Mouse (Mus musculus) CH12.LX (cell line): ENCODE results near the gene Scd4.

Source experiments
- CHD2 ChIP-seq: IDR thresholded peaks from 2 replicates; pipeline ENCODE4 v1.6.1; 2011; ENCODE audit warnings: low read length, improper control_type of control experiment
- CTCF ChIP-seq, 2 experiments: IDR thresholded peaks in 1 of 2; conservative IDR thresholded peaks in 1 of 2; 2 replicates each; pipeline ENCODE4 v1.5.1; 2011 to 2012; ENCODE audit warnings: low read depth in 2 of 2, low read length in 2 of 2, improper control_type of control experiment in 1 of 2, inconsistent platforms in 1 of 2, mild to moderate bottlenecking in 1 of 2, moderate library complexity in 1 of 2
- MAFK ChIP-seq: IDR thresholded peaks from 2 replicates; pipeline ENCODE4 v1.6.1; 2011; ENCODE audit warnings: low read length, improper control_type of control experiment; ENCODE audit not compliant: insufficient replicate concordance
- MAZ ChIP-seq: IDR thresholded peaks from 2 replicates; pipeline ENCODE4 v1.6.1; 2012; ENCODE audit warnings: low read depth, mild to moderate bottlenecking, inconsistent platforms, low read length, improper control_type of control experiment, moderate library complexity
- MXI1 ChIP-seq: IDR thresholded peaks from 2 replicates; pipeline ENCODE4 v1.6.1; 2011; ENCODE audit warnings: mild to moderate bottlenecking, low read depth, low read length, improper control_type of control experiment
- SIN3A ChIP-seq: IDR thresholded peaks from 2 replicates; pipeline ENCODE4 v1.6.1; 2012; ENCODE audit warnings: low read length, improper control_type of control experiment, inconsistent platforms
- TBP ChIP-seq: conservative IDR thresholded peaks from 2 replicates; pipeline ENCODE4 v1.6.1; 2011; ENCODE audit warnings: low read depth, low read length, improper control_type of control experiment
- USF1 ChIP-seq: IDR thresholded peaks from 2 replicates; pipeline ENCODE4 v1.6.1; 2014; ENCODE audit warnings: low read depth, mild to moderate bottlenecking, inconsistent platforms, low read length, improper control_type of control experiment
- ZC3H11A ChIP-seq: IDR thresholded peaks from 2 replicates; pipeline ENCODE4 v1.6.1; 2012; ENCODE audit warnings: low read depth, mild to moderate bottlenecking, inconsistent platforms, low read length, improper control_type of control experiment
- ZKSCAN1 ChIP-seq: IDR thresholded peaks from 2 replicates; pipeline ENCODE4 v1.6.1; 2012; ENCODE audit warnings: low read depth, inconsistent platforms, low read length, improper control_type of control experiment, borderline replicate concordance

DNA sequence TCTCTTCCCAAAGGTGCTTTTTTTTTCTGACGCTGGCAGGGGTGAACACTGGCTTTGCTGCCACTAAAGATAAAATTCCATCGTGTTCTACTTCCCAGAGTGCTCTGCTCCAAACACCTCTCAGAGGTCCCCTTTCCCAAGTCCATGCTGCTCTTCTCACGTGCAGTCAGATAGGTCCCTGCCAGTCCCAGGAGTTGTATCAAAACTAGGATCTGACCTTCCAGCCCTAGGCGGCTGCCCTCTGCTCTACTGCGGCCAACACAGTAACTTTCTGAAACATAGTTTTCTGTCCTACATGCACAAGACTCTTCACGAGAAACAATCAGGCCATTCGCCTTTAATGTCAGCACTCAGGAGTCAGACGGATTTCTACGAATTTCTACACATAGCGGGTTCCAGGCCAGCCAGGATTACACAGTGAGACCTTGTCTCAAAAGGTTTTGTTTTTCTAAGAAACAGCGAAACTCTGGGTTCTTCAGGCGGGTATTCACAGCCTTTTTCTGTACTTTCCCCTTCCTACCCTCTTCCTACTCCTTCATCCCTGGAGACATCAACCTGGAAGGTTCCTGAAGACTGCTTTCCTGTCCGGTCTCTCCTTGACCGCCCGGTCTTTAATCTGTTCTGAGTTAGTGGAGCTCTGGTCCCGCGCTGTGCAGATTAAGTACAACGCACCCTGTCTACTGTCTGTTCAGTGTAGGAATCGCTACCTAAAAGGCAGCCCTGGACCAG is 55.0 kb downstream of the Scd4 start:
- TF ChIP-seq ZC3H11A: no peak
- no peak for TF ChIP-seq CTCF (conservative IDR thresholded peaks at IDR 0.05 in 1 of 2, IDR thresholded peaks at IDR 0.05 in 1 of 2; ENCODE audit: low read depth in 2 of 2, low read length in 2 of 2)
- TF ChIP-seq SIN3A: peak; percentile 37; the same call in 1 of the 2 replicates
- TF ChIP-seq USF1: no peak
- TF ChIP-seq ZKSCAN1: no peak
- TF ChIP-seq CHD2: peak; percentile 45; the same call in 1 of the 2 replicates
- TF ChIP-seq MAFK: no peak
- TF ChIP-seq MXI1: no peak; the same call in none of the 2 replicates
- no peak for TF ChIP-seq MAZ
- no peak for TF ChIP-seq TBP
